Mouse (Mus musculus) brown adipose tissue, adult 24 weeks (tissue): ENCODE data around the gene A630023A22Rik. TPM values are rescaled to one million over a fixed set of nuclear protein-coding genes. Genes with fewer than 3 reads are reported as not detected.

Experiments used
- H3K27ac ChIP-seq: fragments of 200-500 bp; replicated peaks from 2 replicates; pipeline ENCODE4 v1.5.1; 2012; ENCODE audit warnings: low read depth, mild to moderate bottlenecking, low read length
- H3K4me1 ChIP-seq: fragments of 200-500 bp; 2 replicates; pipeline ENCODE4 v1.6.1; 2012; ENCODE audit warnings: low read length, mixed read lengths; ENCODE audit not compliant: control insufficient read depth, insufficient read depth, insufficient read length
- H3K4me3 ChIP-seq: fragments of 200-500 bp; 2 replicates; pipeline ENCODE4 v1.5.1; 2012; ENCODE audit warnings: low read depth, mild to moderate bottlenecking, low read length, moderate library complexity; ENCODE audit not compliant: insufficient read depth
- polyA plus RNA-seq: library from polyadenylated mRNA; stranded (reverse); fragments of >200 nt; gene quantifications from 2 replicates; pipeline ENCODE4 v1.2.4, GENCODE M21; 2012; ENCODE audit not compliant: missing spikeins, insufficient read depth, insufficient read length

A630023A22Rik gene
- polyA plus RNA-seq, 1 experiment = not detected

GRCm38 (mm10) chr14:34050101-34050779 lies 52.3 kb downstream of the A630023A22Rik start:
- H3K4me3 ChIP-seq = no peak overlapping the region
- no peak overlapping the region for H3K27ac ChIP-seq
- H3K4me1 ChIP-seq = no peaks in the 10 kb centered on the region

- no peak overlapping the region for H3K4me3 ChIP-seq
- no peaks in the 10 kb centered on the region for H3K4me1 ChIP-seq
- no peak overlapping the region for H3K27ac ChIP-seq
Observed at GRCm38 (mm10) chr14:34043341-34043740, 59.2 kb downstream of the A630023A22Rik start.

DNA sequence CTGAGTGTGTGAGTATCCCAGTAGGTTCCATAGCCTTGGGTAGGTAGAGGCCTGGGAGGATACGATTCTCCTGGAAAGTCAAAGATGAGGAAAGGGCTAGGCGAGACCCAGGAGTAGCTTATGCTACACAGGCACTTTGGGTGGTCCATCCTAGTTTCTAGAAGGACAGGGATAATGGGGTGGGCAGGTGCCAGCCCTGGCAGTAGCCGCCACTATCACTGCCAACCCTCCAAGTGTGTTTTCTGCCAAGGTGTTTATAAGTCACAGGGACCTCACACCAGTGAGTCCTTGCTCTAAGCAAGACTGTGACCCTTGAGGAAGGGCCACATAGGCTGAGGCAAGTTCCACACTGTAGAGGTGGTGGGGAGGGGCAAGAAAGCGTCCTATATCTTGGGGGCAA lies 61.3 kb downstream of the A630023A22Rik start:
- no peak overlapping the region for H3K4me3 ChIP-seq
- H3K4me1 ChIP-seq = no peaks in the 10 kb centered on the region

GRCm38 (mm10) chr14:34033841-34034610 lies 68.5 kb downstream of the A630023A22Rik start:
- H3K4me1 ChIP-seq = no peaks in the 10 kb centered on the region
- H3K4me3 ChIP-seq = no peak overlapping the region
- H3K27ac ChIP-seq = no peak overlapping the region

More for the DNA sequence above, 61.3 kb downstream of the A630023A22Rik start:
- no peak overlapping the region for H3K27ac ChIP-seq

- H3K4me3 ChIP-seq = no peak overlapping the region
- no peaks in the 10 kb centered on the region for H3K4me1 ChIP-seq
- no peak overlapping the region for H3K27ac ChIP-seq
Observed at GRCm38 (mm10) chr14:34026710-34027109, 75.8 kb downstream of the A630023A22Rik start.

DNA sequence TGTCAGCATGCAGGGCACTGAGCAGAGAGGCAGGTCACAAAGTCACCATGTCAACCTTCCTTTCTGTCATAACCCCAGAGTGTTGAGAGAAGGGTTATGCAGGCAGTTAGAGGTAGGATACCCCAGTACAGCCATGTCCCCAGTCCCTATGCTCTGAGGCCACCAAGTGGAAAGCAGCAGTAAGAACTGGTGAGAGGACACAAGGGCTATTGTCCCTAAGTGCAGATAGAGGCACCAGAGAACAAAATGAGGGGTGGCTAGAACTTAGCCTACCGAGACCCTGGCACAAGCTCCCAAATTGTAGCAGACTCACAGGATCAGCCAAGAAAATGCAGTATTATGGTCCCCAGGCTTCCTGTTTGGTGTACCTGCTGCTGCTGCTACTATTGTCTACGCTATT lies 85.6 kb downstream of the A630023A22Rik start:
- no peaks in the 10 kb centered on the region for H3K4me1 ChIP-seq
- H3K27ac ChIP-seq = no peak overlapping the region
- no peak overlapping the region for H3K4me3 ChIP-seq

DNA sequence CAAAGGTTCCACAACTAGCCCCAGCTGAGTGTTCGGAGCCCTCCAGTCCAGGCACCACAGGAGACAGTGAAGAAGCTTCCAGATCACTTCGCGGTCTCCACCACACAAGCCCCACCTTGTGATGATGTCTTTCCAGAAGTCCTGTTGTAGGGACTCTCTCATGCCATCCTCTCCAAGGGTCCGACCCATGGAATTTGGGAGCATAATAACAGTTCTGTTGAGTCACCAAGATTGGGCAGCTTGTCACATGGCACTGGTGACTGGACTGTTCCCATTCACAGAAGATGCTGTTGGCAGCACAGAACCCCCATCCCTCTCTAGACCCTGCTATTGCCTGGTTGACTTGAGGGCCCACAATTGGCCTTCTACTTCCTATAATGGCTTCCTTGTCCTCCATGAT lies 86.2 kb downstream of the A630023A22Rik start, which contains the start of gene Gm5460:
TSS of gene Gm5460 (plus strand) at position 378 of the 400 bp plus-strand sequence.
- no peak within 1 kb of the TSS for H3K27ac ChIP-seq

GRCm38 (mm10) chr14:34015063-34015462 lies 87.5 kb downstream of the A630023A22Rik start, which contains the start of gene Gm30083:
Gene Gm30083, minus strand, starts transcription at chr14:34015182.
- H3K27ac ChIP-seq = no peak within 1 kb of the TSS
- H3K4me1 ChIP-seq = no peaks in the 10 kb centered on the region
- no peak within 1 kb of the TSS for H3K4me3 ChIP-seq

More for the DNA sequence above, 86.2 kb downstream of the A630023A22Rik start, which contains the start of gene Gm5460:
- H3K4me1 ChIP-seq = no peaks in the 10 kb centered on the region
- H3K4me3 ChIP-seq = no peak within 1 kb of the TSS

GRCm38 (mm10) chr14:34002358-34002757 lies 100.2 kb downstream of the A630023A22Rik start:
- Histone ChIP-seq H3K27ac (no peak overlapping the region), H3K4me1 (no peaks in the 10 kb centered on the region), H3K4me3 (no peak overlapping the region)

DNA sequence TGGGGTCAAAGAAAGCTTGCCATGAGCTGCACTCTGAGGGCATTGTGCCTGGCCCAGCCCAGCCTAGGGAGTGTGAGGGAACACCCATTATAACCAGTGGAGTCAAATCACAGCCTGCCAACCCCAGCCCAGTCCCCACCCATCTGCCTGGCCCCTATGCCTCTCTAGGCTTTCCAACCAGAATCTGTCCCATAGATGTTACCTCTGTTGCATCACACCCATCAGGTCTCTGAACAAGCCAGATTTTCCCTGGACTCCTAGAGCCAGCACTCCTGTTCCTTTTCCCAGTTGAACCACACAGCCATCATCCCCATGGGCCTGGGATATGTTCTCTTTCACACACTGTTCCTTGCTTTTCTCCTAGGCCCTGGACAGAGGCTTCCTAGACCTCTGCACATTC lies 101.1 kb downstream of the A630023A22Rik start:
- no peak overlapping the region for H3K27ac ChIP-seq
- no peak overlapping the region for H3K4me3 ChIP-seq
- H3K4me1 ChIP-seq = no peaks in the 10 kb centered on the region

Other genes starting within 250 kb of the A630023A22Rik start
- 1.2 and 1.7 TPM in 2 replicates for gene Gdf10, start 179.2 kb downstream of the A630023A22Rik start, polyA plus RNA-seq
- not detected in 2 replicates for gene Gdf2, start 161.7 kb downstream of the A630023A22Rik start, polyA plus RNA-seq
- not detected in 2 replicates for gene Rbp3, start 148.8 kb downstream of the A630023A22Rik start, polyA plus RNA-seq
- not detected in 2 replicates for gene Zfp488, start 124.0 kb downstream of the A630023A22Rik start, polyA plus RNA-seq
- not detected in 2 replicates for gene Gm30083, start 87.6 kb downstream of the A630023A22Rik start, polyA plus RNA-seq
- not detected in 2 replicates for gene Gm5460, start 86.0 kb downstream of the A630023A22Rik start, polyA plus RNA-seq
- gene Antxrl, start 50.0 kb downstream of the A630023A22Rik start, polyA plus RNA-seq = not detected in 2 replicates
- 2.2 and 4.6 TPM in 2 replicates for gene Anxa8, start 16.8 kb downstream of the A630023A22Rik start, polyA plus RNA-seq
- gene Npy4r, start 49.7 kb upstream of the A630023A22Rik start, polyA plus RNA-seq = not detected in 2 replicates
- gene Gprin2, start 98.9 kb upstream of the A630023A22Rik start, polyA plus RNA-seq = 0.12 and 1.2 TPM in 2 replicates
- 0.29 TPM in 1 of 2 replicates, not detected in the other for gene Syt15, start 116.8 kb upstream of the A630023A22Rik start, polyA plus RNA-seq
- gene Shld2, start 207.7 kb upstream of the A630023A22Rik start, polyA plus RNA-seq = 6.3 and 9.9 TPM in 2 replicates
- 115 and 160 TPM in 2 replicates for gene Glud1, start 208.0 kb upstream of the A630023A22Rik start, polyA plus RNA-seq